Mouse (Mus musculus) cerebellum, adult 18-20 months (tissue): ENCODE measurements around the gene Kcnip1.
A peak's percentile ranks its signal among the peaks of the same experiment; 100 is the strongest.

ENCODE experiments used
- DNase-seq, 2 experiments: peaks; one replicate each; pipeline ENCODE4 v3.0.0; 2021

Gene Kcnip1

GRCm38 (mm10) chr11:33655221-33655620 is 337.7 kb downstream of the Kcnip1 start:
- no peak for DNase-seq

- DNase-seq = no peak
These were observed 338.5 kb downstream of the Kcnip1 start for GRCm38 (mm10) chr11:33654485-33654884.

- DNase-seq = no peak
These were observed 343.6 kb downstream of the Kcnip1 start for GRCm38 (mm10) chr11:33649358-33649757.

- no peak for DNase-seq
These were observed 355.8 kb downstream of the Kcnip1 start for GRCm38 (mm10) chr11:33637107-33637506.

GRCm38 (mm10) chr11:33627136-33627742 is 365.7 kb downstream of the Kcnip1 start:
- DNase-seq = no peak

GRCm38 (mm10) chr11:33614218-33614617 is 378.7 kb downstream of the Kcnip1 start:
- peak; percentile 63 to 75 for DNase-seq

GRCm38 (mm10) chr11:33607784-33608183 is 385.2 kb downstream of the Kcnip1 start:
- no peak for DNase-seq

- no peak for DNase-seq
These were observed 389.8 kb downstream of the Kcnip1 start for GRCm38 (mm10) chr11:33603174-33603573.

- DNase-seq = no peak
These were observed 394.0 kb downstream of the Kcnip1 start, which contains the start of gene D130052B06Rik for GRCm38 (mm10) chr11:33598986-33599385. TSS of gene D130052B06Rik (plus strand) at chr11:33599302.

- no peak for DNase-seq
These were observed 396.3 kb downstream of the Kcnip1 start for GRCm38 (mm10) chr11:33596655-33597054.

- no peak for DNase-seq
These were observed 400.1 kb downstream of the Kcnip1 start for GRCm38 (mm10) chr11:33592826-33593225.

GRCm38 (mm10) chr11:33590771-33591170 is 402.2 kb downstream of the Kcnip1 start:
- DNase-seq = no peak

- no peak for DNase-seq
These were observed 406.3 kb downstream of the Kcnip1 start for GRCm38 (mm10) chr11:33586614-33587013.

- no peak for DNase-seq
These were observed 413.3 kb downstream of the Kcnip1 start for GRCm38 (mm10) chr11:33579621-33580020.
